Mouse (Mus musculus): Measurements from ENCODE around the gene Ppp1r14b.

The Ppp1r14b gene

GRCm38 (mm10) chr19:6943709-6944108, 31.1 kb upstream of the Ppp1r14b start:
- no peak for DNase-seq

- no peak for DNase-seq
Measured at GRCm38 (mm10) chr19:6947742-6948141, 27.0 kb upstream of the Ppp1r14b start.

- DNase-seq: no peak
Measured at GRCm38 (mm10) chr19:6948186-6948585, 26.6 kb upstream of the Ppp1r14b start.

DNA sequence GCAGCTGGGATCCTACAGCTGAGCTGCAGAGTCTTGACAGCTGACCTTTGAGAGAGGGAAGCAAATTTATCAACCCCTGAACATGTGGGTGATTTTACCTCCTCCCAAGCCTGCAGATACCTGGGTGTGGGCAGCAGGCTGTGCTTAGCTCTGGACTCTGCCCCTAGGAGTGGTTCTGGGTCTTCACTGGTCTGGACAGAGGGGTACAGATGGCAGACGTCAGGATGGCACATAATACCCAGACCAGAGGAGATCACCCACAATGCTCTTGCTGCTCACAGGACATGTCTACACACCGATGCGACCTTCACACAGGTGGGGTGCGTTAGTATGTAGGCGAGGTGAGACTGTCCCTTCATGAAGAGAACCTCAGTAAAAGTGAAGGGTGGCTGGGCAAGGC, 25.2 kb upstream of the Ppp1r14b start:
- no peak for DNase-seq

DNA sequence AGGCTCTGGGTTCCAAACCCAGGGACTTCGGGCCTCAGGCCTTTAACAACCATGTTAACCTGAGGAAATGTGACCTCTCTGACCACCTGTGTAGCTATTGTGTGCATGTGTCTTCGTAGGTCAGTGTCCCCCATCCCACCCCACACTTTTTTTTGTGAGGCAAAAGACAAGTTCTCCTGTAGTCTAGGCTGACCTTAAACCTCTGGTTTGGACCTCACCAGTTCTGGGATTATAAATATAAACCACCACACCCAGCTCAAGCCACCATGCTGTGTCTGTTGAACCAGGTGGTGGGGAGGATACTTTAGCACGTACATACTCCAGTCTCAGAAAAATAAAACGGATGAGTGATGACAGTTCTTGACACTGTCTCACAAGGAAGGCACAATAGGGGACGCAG, 24.8 kb upstream of the Ppp1r14b start:
- DNase-seq: no peak

DNA sequence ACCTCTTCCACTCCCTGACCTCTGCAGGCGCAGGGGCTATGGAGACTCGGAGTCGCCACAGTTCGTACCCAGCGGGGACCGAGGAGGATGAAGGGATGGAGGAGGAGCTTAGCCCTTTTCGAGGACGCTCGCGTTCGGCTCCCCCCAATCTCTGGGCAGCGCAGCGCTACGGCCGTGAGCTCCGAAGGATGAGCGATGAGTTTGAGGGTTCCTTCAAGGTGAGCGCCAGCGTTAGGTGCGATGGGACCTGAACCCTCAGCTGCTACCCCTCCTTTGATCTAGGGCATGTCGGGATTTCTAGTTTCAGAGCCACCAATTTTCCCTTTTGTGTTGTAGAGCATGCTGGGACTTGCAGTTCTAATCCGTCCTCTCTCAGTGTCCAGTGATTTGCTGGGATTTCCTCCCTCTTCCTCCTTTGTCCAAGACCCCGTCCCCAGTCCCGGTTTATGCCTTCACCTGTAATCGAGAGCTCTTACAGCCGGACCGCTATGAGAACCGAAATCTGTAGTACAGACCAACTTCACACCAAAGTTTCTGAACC, 24.1 kb upstream of the Ppp1r14b start:
- DNase-seq: peak; percentile 69

DNA sequence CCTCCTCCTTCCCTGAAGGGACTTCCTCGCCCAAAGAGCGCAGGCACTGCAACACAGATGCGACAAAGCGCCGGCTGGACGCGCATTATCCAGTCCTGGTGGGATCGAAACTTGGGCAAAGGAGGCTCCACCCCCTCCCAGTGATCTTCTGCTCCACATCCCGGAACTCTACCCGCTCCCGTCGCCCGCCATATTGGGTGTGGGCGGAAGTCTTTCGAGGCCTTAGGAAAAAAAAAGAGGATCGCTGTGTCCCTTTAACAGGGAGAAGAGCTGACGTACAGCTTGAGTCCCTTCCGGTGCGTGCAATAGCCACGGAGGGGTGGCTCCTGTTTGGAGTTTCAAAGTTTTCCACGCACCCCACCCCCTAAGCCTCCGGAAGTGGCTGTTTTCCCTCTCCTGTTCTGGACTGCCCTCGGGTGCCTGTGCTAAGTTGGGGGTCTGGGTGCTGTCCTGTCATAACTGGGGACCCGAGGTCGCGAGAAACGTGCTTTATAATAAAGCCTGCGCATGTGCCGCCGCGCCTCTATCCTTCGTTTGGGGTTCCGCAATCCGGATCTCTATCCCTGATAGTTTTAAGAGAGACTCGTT, 23.3 kb upstream of the Ppp1r14b start:
- peak; percentile 96 for DNase-seq

GRCm38 (mm10) chr19:6951994-6952711, 22.6 kb upstream of the Ppp1r14b start:
- peak; percentile 92 for DNase-seq

DNA sequence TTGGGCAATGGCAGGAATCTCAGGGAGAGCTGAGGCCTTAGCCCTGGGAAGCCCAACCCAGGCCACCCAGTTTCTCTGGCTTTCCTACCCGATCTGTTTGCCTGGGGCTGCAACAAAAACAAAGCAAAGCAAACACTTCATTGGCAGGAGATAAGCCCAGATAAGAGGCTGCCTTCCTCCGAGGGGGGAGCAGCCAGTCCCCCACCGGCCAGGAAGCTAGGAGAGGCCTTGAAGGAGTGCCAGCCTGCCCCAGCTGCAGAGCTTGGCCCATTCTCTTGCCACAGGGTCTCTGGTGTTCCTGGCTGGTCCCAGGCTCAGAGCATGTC, 22.1 kb upstream of the Ppp1r14b start:
- peak; percentile 75 for DNase-seq

DNA sequence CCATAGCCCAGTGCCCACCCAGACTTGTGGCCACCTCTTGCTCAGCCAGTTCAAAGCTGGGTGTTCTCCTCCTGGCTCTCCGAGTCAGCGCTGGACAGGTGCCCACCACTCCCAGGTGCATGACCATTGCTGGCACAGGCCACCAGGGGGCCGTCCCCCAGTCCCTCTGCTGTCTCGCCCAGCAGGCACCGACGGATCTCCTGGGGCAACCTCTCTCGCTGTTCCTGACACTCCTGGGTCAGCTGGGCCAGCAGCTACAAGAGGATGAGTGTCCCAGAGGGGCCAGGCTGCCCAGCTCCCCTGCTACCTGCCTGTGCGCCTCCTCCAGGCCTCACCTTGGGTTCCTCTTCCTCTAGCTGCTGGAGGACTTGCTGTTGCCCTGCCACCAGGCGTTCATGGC, 20.7 kb upstream of the Ppp1r14b start:
- peak; percentile 78 for DNase-seq

DNA sequence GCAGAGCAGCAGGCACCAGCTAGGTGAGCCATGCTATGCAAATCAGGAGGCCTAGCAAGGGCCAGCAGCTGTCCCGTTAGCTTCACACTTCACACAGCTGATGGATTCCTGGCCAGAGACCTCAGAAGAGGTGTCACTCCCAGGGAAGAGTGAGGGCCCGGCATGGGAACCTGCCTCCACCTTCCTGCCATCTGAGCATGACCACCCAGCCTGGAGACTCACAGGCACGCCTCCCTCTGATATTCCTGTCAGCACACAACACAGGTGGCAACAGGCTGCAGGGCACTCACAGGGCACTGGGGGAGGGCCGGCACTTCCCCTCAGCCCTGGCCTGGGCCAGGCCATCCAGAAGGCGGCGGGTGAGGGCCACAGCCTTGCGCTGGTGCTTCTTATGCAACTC, 19.3 kb upstream of the Ppp1r14b start:
- DNase-seq: no peak

DNA sequence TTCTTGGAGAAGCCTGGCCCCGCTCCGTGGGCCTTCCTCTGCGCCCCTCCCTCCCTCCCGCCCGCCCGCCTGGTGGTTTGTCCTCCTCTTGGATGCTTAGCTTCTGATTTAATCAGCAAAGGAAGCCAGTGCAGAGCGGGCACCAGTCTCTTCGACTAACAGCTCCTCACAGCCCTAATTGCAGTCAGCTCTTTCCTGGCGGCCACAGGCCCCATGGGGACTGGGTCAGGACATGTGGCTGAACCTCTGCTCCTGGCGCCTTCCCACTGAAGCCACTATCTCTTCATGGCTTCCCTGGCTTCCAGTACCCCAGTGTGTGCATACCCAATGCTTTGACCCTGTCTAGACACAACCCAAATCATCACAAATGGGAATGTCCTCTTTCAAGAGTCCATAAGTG, 18.3 kb upstream of the Ppp1r14b start:
- DNase-seq: no peak

DNA sequence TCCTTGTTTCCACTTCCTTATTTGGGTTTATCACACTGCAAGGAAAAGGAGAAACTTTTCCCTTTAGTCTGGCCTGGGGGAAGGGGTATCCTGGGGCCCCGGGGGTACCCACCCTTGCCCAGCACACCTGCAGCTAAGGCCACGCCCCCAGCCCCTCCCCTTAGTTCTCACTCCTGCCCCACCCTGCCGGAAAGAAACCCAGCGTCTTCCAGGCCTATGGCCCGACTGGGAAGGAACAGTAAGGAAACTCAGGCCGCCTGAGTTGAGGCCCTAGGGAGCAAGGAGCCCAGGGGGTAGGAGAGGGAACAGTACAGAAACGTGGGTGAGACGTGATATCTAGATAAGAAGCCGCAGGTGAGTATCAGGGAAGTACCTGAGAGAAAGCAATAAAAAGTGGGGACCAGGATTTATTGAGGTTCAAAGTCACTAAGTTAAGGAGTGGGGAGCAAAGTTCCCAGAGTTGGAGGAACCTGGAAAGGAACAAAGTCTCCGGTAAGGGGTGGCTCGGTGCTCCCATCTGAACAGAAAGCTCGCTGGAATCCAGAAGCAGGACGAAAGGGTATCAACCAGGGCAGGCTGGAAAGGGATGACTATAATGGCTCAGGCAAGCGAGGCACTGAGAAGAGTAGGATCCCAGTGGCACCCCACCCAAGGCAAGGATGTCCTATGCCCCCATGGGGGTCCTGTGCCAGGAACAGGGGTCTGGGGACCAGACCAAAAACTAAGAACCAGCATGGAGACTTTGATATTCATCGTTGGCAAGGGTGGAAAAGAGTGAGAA, 6.1 kb upstream of the Ppp1r14b start:
- DNase-seq: peak; percentile 79

- DNase-seq: no peak
Measured at GRCm38 (mm10) chr19:6969291-6969664, 5.5 kb upstream of the Ppp1r14b start.

DNA sequence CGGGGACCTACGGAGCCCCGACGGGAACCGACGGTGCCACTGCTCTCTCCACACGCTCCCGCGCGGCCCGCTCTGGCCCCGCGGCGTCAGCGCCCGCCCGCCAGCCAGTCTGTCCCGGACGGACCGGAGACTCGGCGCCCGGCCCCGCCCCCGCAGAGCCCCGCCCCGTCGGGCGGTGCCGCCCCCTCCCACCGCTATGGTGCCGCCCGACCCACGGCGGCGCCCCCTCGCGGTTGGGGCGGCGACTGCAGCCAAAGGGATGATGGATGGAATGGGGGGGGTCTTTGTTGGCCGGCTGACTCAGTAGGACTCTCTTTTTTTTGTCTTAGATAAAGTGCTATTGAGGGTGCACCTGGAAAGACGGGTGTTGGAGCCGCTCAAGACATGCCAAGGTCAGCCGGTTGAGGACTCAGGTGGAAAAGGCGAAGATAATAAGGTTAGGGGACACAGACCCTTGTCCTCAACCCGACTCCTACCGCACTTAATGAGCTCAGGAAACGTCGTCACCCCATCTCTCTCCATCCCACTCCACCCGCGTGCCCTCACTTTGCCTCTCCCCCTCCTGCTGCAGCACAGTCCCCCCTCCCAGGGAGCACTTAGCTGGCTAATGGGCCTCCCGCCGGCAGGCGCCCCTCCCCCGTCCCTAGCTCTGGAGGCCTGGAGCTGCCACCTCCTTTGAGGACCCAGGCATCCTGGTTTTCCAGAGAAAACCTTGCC, 4.9 kb upstream of the Ppp1r14b start:
- DNase-seq: peak; percentile 92

DNA sequence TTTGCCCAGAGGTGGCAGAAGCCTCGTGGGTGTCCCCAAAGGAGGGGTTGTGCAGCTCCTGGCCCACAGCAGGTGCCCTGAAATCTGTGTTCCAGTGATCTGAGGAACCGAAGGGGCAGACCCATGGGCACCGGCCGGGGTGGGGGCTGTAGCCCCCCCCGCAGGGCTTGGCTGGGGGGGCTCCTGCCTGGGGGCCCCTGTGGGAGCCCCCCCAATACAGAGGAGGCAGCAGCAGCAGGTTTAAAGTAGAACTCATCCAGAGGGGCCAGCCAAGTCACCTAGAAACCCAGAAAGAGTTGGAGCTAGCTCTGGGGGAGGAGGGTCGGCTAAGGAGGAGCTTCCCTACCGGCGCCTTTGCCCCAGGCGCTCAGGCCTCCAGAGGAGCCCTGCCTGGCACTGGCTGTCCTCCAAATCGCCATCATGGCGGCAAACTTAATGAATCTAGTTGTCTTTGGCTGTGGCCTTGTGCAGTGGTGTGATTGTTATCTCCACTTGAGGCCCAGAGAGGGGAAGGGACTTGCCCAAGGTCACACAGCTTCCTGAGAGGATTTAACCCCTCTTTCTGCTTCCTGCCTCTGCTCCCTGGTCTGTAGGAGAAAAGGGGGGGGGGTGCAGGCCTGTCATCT, 4.2 kb upstream of the Ppp1r14b start:
- DNase-seq: peak; percentile 49

DNA sequence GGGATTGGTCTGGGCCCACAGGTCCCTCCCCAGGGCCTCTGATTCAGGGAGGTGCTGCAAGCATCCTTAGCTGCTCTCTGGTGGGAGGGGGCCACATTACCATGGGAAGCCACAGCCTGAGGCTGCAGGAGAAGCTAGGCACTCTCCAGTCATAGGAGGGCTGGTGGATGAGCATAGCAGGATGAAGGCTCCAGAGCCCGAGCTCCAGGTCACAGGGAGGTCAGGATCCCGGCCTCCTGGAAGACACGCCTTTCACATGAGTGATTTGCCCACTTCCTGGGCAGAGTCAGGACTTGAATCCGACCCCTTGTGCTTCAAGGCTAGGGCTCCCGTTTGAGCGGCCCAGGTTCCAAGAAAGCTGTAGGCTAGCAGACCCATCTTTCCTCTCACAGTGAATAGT, 3.1 kb upstream of the Ppp1r14b start:
- no peak for DNase-seq

GRCm38 (mm10) chr19:6972247-6972917, 2.4 kb upstream of the Ppp1r14b start:
- no peak for DNase-seq

DNA sequence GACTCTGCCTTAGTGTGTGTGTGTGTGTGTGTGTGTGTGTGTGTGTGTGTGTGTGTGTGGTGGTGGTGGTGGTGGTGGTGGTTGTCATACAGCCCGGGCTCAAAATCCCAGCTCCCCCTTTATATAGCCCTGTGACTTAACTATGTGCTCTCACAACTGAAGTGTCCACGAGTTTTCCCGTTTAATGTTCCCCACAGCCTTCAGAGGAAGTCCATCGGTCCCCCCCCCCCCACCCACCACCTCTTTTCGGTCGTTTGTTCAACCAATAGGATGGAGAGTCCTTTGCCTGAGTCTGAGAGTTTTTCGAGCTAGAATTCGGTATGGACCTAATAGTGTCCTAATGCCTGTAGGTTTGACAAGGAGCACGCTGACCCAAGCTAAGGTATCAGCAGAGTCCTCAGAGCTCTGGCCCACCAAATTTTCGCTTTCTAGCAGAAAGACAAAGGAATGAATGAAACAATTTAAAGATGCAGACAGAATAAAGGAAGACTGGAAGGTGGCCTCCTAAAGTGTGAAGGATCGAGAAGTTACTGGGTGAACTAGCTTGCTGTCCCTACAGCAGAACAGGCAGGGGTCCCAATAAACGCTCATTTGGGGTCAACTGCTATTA, 1.1 kb upstream of the Ppp1r14b start:
- no peak for DNase-seq

GRCm38 (mm10) chr19:6975537-6976521, 1.1 kb downstream of the Ppp1r14b start, which contains the start of gene Plcb3:
TSS of gene Plcb3 (minus strand) at chr19:6976470.
- DNase-seq: peak; percentile 75

All from kidney, postnatal 10 days (tissue).